Mouse (Mus musculus): ENCODE results near the gene Syne2.

Gene Syne2

DNA sequence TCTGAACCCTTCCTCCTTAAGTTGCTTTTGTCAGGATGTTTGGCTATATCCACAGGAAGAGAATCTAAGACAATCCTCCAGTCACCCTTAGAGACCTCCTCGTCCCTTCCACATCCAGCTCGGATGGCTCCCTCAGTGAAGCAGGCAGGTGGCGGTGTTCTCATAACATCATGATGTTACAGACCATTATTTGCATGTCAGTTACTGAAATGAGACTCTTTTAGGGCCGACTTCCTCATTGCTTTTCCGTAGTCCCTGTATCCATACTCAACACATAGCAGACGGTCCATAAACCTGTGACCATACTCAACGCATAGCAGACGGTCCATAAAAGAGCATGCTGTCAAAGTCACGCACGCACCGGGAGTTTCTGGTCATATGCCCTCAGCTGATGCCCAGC is 106.9 kb downstream of the Syne2 start:
- in situ Hi-C loops (cut with MboI, MseI) = no loop called here

- in situ Hi-C loops (cut with MboI, MseI) = no loop called here
Measured at GRCm38 (mm10) chr12:75927596-75927995, 109.7 kb downstream of the Syne2 start.

DNA sequence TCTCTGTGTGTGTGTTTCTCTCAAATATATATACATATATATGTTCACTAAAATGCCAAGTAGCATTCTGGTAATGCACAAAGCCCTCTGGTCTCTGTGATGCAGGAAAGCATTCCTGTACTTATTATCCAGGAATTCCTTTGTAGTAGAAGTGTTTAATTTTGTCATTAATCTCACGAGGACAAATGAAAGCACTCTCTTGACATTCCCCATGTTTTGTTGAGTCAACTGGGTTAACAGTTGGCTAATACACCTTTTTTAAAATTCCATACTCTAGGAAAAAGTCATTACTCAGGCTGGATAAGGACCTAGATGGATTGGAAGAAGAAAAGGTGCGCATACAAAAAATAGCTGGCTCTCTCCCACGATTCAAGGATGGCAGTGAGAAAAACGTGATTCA is 115.6 kb downstream of the Syne2 start:
- in situ Hi-C loops (cut with MboI, MseI) = no loop called here

GRCm38 (mm10) chr12:75951328-75951727 is 133.4 kb downstream of the Syne2 start:
- in situ Hi-C loops (cut with MboI, MseI) = loop anchor here (5.0 kb wide), 1 partner anchor 164 kb away; no protein-coding TSS in a partner anchor

- in situ Hi-C loops (cut with MboI, MseI) = loop anchor here (5.0 kb wide), 1 partner anchor 165 kb away; no protein-coding TSS in a partner anchor
Measured at GRCm38 (mm10) chr12:75952011-75952410, 134.1 kb downstream of the Syne2 start.

GRCm38 (mm10) chr12:75966441-75967195 is 148.7 kb downstream of the Syne2 start:
- in situ Hi-C loops (cut with MboI, MseI) = no loop called here

- in situ Hi-C loops (cut with MboI, MseI) = no loop called here
Measured at GRCm38 (mm10) chr12:75979079-75979478, 161.1 kb downstream of the Syne2 start.

GRCm38 (mm10) chr12:75983336-75983735 is 165.4 kb downstream of the Syne2 start:
- in situ Hi-C loops (cut with MboI, MseI) = no loop called here

DNA sequence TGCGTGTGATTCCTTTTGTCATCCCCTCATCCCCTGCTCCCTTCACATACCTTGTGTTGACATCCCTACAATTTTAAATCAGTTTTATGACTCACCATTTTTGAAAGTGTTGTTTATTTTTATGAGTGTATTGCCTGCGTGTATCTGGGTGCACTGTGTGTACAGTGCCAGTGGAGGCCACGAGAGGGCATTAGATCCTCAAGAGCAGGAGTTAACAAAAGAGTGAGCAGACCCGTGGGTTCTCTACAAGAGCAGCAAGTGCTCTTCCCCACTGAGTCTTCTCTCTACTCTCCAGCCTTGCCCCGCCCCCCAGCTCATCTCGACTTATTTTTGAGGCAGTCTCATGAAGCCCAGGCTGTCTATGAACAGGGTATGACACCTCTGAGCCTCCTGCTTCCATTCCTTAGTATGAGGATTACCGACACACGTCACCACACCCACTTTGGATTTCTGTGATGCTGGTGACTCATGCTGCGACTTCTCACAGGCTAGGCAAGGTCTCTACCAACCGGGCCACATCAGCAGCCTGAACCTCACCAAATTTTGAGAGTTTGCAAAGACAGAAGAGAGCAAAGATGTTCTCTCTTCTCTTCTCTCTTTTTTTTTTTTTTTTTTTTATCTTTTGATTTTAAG is 174.4 kb downstream of the Syne2 start:
- in situ Hi-C loops (cut with MboI, MseI) = no loop called here

DNA sequence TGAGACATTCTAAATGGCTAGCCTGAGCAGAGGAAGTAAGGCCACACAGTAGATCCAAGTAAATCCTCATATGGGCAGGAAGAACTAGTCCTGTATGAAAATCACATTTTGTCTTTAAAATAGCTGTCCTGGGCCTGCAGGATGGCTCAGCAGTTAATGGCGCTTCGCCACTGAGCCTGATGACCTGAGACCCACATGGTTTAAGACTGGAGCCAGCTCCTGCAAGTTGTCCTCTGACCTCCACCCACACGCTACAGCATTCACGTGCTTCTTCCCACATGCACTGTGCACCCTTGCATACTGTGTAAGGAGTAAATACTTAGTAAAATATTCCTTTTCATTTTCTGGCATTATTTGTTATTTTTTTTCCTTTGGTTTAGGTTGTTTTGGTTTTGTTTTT is 175.0 kb downstream of the Syne2 start:
- in situ Hi-C loops (cut with MboI, MseI) = no loop called here

DNA sequence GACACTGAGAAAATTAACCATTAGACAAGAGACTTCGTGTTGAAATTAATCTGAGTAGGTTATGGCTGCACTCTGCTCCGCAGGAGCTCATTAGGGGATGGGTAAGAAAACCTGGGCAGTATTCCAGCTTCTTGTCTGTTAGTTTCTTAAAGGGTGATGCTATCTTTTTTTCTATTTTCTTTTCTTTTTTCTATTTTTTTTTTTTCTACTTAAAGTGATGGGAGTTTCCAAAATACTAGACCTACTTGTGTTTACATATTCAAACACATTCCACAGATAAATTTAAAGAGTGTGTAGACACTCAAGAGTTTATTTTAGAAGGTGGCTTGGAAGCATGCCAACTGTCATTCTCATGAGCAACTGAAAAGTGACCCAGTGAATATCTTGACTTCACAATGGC is 177.2 kb downstream of the Syne2 start:
- in situ Hi-C loops (cut with MboI, MseI) = no loop called here

DNA sequence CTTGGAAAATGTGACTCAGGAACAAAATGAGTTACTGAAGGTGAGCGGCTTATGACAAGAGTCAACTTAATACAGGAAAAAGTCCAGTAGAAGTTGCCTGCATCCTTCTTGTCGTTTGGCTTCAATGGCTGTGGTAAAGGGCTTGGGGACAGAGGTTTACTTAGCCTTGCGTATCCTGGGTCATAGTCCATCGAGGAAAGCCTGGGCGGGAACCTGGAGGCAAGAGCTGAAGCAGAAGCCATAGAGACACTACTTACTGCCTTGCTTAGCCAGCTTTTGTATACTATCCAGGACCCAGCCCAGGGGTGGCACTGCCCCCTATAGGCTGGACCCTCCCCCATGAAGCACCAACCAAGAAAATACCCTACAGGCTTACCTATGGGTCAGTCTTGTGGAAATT is 179.6 kb downstream of the Syne2 start:
- in situ Hi-C loops (cut with MboI, MseI) = no loop called here

- in situ Hi-C loops (cut with MboI, MseI) = no loop called here
Measured at GRCm38 (mm10) chr12:75998416-75998815, 180.5 kb downstream of the Syne2 start.

GRCm38 (mm10) chr12:76004697-76005249 is 186.8 kb downstream of the Syne2 start:
- in situ Hi-C loops (cut with MboI, MseI) = no loop called here

- in situ Hi-C loops (cut with MboI, MseI) = no loop called here
Measured at GRCm38 (mm10) chr12:76008991-76009390, 191.1 kb downstream of the Syne2 start.

- in situ Hi-C loops (cut with MboI, MseI) = no loop called here
Measured at GRCm38 (mm10) chr12:76012789-76013188, 194.9 kb downstream of the Syne2 start.

- in situ Hi-C loops (cut with MboI, MseI) = no loop called here
Measured at GRCm38 (mm10) chr12:76013480-76013879, 195.5 kb downstream of the Syne2 start.

- in situ Hi-C loops (cut with MboI, MseI) = loop anchor here (5.0 kb wide), 1 partner anchor 162 kb away; the partner anchor contains the start of gene Esr2
Measured at GRCm38 (mm10) chr12:76015026-76015425, 197.1 kb downstream of the Syne2 start.

DNA sequence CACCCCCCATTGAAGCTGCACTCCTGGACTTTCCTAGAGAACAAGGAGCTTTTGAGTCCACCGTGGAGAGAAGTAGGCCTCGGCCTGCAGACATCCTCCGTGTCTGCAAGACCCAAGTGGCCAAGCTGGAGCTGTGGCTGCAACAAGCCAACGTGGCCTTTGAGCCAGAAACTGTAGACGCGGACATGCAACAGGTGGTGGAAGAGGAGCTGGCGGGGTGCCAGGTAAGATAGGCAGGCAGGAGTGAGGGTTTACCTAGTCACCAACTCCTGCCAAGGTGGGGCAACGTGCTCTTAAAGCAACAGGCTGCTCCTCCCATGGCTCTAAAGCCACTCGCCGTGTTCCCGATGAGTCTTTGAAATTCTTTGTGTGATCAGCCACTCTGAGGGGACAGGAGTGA is 197.6 kb downstream of the Syne2 start:
- in situ Hi-C loops (cut with MboI, MseI) = loop anchor here (5.0 kb wide), 1 partner anchor 162 kb away; the partner anchor contains the start of gene Esr2

DNA sequence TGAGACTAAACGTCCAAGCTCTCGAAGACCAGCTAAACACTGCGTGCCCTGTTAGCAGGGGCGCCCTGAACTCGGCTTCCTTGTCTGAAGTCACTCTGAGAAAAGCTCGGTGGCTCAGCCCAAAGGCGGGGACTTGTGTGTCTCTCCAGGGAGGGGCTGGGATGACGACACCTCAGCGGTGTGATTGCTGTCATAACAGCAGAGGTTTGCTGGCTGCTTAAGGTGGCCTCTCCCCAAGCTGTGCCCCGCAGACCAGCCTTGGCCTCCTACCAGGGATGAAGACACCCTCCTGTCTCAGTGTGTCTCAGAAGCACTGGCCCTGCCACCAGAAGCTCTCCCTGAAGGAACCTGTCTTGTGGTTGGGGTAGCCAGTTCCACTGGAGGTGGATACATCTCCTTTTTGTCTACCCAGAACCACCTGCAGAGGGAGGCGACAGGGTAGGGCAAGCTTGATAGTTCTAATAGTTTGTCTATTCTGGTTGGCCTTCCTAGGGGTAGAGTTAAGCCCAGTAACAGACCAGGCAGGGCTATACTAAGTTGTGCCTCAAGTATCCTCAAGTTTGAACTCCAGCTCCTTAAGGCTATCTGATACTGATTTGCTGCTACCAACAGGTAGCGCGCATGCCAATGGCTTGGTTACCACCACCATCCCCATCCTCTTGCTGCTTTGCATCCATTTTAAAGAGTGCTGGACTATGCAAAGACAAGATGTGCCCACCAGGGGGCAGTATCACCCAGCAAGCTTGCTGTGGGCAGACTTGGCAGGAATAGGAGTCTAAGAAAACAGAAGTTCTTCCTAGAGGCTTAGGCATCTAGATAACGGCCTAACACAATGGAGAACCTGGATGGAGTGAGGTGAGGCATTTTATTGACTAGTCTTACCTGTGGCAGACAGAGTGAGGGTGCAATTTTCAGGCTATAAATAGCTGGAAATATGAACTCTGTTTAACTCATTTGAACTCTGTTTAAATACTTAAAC is 198.5 kb downstream of the Syne2 start:
- in situ Hi-C loops (cut with MboI, MseI) = loop anchor here (5.0 kb wide), 1 partner anchor 161 kb away; the partner anchor contains the start of gene Esr2

DNA sequence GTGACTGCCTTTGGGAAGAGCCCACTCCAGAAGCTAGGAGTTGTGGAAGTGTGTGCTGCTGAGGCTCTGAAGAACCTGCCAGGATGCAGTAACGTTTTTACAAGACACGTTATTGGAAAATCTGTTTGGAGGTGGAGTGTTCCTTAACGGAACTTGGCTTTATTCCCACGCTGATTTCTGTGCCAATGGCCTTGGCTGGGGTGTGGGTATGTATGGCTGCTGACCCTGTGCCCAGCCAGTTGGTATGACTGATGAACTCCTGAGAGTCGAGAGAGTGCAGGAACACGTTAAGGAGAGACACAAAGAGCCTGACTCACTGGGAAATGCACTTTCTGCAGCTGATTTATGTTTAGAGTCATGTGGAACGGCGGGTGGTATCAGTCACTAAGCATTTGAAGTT is 200.7 kb downstream of the Syne2 start:
- in situ Hi-C loops (cut with MboI, MseI) = loop anchor here (5.0 kb wide), 1 partner anchor 159 kb away; the partner anchor contains the start of gene Esr2

Data from T-helper 1 cell (primary cell).